Mouse (Mus musculus): Measurements from ENCODE around the gene Hexa.
A peak's percentile ranks its signal among the peaks of the same experiment; 100 is the strongest.

Gene Hexa

DNA sequence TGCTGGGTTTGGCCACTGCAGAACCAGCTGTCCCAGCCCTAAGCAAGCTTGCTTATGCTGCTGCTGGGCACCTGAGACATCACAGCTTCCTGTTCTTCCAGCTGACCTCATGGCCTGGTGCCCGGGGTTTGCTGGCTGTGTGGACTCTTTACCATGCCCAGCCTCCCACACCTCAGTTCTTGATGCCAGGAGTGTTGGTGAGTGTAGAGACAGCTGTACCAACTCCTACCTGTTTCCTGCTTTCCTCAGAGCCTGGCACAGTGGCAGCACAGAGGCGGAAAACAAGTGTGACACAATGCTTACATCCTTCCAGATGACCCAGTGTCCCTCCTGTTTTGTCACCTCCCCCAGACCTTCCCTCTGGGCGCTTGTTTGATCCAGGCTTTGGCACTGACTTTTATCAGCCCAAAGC, 12.3 kb downstream of the Hexa start:
- DNase-seq (ENCODE audit: extremely low read depth, insufficient read length, low spot score) = peak; percentile 17

DNA sequence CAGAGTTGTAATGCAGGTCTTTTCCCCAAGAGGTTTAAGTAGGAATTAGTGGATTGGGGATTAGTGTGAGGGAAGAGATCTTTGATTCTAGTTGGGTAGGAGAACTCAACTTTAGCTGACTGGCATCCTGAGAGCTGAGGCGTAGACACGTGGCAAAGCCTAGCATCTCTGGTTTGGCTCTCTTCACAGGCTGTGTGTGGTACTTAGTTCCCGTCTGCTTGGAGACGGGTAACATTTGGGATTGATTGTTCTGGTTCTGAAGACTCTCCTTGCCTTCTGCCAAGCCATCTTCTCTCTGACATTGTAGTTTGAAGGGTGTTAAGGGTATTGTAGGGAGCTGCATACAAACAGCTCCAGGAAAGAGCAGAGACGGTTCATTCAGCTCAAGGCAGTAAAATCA, 13.3 kb downstream of the Hexa start:
- no peak for DNase-seq (ENCODE audit: extremely low read depth, insufficient read length, low spot score)

DNA sequence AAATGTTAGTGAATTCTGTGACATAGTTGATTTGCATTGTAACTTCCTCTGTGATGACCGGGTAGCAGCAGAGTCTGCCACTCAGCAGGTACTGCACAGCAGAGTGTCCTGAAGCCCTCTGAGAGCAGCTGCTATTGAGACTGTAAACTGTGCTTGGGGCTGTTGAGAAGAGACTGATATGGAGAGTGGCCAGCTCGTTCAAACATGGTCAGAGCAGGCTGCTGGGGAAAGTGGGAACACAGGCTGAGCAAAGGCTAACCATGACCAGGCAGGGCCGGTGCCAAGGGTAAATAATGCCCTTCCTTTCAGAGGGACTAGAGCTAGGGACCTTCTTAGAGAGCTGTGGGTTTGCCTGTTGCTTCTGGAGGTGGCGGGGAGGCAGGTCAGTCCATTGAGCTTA, 14.4 kb downstream of the Hexa start:
- no peak for DNase-seq (ENCODE audit: extremely low read depth, insufficient read length, low spot score)

DNA sequence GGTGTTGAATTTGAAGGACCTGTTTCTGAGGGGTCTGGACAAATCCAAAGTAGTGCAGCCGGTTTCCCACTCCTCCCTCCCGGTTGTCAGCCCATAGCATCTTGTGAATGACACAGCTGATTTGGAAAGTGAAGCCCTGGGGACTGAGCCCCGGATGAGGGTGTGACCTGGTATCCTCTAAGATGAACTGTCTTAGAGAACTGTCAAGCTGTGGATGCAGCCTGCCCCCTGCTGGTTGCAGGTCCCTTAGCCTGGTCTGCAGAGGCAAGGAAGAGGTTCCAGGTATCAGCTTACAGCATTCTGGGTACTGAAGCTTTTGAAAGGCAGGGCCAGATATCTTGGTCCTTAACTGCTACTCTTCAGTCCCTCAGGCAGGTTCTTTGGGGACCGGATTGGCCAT, 26.3 kb downstream of the Hexa start:
- peak; percentile 60 for DNase-seq (ENCODE audit: extremely low read depth, insufficient read length, low spot score)

DNA sequence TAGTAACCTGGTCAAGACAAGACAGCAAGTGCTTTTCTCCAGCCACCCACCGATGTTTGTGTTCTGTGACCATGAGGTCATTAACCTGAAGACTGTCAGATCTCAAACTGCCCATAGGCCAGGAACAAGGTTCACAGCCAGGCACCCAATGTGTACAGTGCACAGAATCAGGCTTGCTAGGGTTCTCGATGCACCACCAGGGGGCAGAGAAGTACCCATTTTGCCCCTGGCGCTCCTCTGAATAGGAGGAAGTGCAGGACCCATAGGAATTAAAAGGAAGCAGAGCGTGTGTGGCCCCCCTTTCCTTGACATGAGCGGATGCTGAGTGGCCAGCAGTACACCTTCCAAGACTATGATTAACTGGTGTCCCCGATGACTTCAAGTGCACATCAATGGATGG, 27.8 kb downstream of the Hexa start:
- DNase-seq (ENCODE audit: extremely low read depth, insufficient read length, low spot score) = no peak

DNA sequence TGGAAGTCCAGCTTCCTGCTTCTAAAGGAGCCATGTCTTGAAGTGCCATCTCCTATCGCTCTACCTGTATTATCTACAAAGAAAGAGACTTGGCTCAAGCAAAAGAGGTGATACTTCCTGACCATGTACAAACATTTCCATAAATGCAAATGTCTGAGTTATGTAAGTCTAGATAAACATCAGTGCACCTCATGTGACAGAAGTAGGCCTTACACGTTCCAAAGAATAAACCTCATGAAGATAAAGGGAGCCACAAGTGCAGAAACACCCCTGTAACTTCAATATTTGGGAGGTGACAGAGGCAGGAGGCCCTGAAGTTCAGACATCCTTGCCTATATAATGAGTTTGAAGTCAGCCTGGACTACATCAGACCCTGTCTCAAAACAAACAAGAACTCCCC, 32.5 kb downstream of the Hexa start:
- DNase-seq (ENCODE audit: extremely low read depth, insufficient read length, low spot score) = no peak

DNA sequence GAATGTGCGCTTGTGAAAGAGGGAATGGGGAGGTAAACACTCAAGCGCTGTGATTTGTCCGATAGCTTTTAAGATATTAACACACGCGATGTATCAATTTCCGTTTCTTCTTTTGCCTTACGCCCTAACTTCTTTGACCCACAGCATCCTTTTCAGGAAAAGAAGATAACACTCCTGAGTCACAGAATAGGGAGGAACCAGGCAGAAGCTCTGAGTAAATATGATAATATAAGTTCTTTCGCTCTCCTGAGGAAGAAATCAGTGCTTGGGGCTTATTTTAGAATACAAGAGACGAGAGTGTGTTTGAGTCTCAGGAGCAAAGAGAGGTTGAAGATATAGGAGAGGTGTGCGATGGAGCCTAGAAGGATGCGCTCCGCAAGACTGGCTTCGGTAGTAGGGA, 38.1 kb downstream of the Hexa start:
- DNase-seq (ENCODE audit: extremely low read depth, insufficient read length, low spot score) = no peak

DNA sequence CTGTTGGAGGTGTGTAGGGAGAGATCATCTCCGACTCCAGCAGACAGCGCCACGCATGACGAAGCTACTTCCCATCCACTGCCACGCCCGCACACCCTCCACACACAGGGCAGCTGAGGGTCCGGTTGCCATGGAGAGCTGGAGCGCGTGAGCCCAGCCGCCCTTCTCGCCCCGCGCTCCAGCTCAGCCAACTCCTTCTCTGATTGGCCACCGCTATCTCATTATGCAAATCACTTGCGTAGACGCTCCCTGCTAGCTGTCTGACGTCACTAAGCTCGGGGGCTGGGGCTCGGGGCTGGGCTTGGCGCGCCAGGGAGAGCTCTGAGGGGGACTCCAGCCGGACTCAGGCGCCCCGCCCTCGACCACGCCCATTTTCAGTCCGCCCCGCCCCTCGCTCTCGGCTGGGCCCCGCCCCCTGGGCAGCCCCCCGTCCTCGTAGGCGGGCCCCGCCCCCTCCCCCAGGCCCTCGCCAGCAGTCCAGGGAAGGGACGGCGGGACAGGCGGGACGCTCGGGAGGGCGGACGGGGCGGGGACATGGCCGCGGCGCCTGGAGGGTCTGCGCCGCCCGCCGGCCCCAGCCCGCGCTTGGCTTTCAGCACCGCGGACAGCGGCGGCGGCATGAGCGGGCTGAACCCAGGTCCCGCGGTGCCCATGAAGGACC, 38.6 kb downstream of the Hexa start, which contains the start of gene Celf6:
Celf6 (plus strand) TSS at position 74 of the 661 bp plus-strand sequence.
- DNase-seq (ENCODE audit: extremely low read depth, insufficient read length, low spot score) = no peak

DNA sequence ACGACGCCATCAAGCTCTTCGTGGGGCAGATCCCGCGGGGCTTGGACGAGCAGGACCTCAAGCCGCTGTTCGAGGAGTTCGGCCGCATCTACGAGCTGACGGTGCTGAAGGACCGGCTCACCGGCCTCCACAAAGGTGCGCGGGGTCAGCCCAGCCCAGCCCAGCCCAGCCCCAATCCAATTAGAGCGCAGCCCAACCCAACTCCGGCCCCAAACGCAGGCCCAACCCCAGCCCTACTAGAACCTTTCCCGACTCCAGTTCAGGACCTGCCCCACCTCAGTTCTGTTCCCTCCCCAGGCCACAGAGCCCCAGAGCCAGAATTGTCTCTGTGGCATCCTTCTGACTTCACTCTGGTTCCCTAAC, 39.1 kb downstream of the Hexa start:
- DNase-seq (ENCODE audit: extremely low read depth, insufficient read length, low spot score) = no peak

DNA sequence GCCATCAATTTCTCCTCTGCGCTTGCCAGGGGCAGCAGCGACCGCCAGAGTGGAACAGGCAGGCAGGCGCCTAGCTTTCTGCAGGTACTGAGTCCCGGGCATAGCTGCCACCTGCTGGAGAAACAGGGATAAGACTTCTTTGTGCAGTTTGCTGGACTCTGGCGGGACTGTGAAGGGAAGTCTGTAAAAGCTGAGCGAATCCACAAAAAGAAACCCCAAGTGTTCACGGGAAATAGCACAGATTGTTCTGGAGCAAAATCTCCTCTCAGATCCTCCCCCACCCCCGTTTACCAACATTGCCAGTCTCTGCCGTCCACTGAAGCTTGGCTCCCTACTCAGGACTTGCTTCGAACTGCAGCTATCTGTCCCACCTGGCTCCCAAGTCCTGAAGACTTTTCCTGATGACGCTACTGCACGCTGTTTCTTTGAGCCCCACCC, 45.5 kb downstream of the Hexa start:
- DNase-seq (ENCODE audit: extremely low read depth, insufficient read length, low spot score) = peak; percentile 65

DNA sequence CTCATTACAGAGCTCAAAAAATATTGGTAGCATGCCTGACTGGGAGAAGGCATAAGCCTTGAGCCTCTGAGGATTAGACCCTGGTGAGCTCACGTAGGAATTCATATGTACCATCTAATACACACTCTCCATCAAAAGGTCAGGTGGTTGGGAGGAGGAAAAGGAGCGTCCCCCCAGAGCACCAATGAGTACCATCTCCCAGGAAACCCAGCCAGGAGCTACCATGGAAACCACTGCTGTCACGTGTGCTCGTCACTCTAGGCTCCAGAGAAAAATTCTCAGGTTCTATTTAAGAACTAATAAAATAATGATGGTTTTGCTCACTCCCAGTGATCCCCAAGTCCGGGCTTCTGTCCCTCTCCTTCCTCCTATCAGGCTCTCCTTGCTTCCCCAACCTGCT, 48.9 kb downstream of the Hexa start:
- DNase-seq (ENCODE audit: extremely low read depth, insufficient read length, low spot score) = no peak

DNA sequence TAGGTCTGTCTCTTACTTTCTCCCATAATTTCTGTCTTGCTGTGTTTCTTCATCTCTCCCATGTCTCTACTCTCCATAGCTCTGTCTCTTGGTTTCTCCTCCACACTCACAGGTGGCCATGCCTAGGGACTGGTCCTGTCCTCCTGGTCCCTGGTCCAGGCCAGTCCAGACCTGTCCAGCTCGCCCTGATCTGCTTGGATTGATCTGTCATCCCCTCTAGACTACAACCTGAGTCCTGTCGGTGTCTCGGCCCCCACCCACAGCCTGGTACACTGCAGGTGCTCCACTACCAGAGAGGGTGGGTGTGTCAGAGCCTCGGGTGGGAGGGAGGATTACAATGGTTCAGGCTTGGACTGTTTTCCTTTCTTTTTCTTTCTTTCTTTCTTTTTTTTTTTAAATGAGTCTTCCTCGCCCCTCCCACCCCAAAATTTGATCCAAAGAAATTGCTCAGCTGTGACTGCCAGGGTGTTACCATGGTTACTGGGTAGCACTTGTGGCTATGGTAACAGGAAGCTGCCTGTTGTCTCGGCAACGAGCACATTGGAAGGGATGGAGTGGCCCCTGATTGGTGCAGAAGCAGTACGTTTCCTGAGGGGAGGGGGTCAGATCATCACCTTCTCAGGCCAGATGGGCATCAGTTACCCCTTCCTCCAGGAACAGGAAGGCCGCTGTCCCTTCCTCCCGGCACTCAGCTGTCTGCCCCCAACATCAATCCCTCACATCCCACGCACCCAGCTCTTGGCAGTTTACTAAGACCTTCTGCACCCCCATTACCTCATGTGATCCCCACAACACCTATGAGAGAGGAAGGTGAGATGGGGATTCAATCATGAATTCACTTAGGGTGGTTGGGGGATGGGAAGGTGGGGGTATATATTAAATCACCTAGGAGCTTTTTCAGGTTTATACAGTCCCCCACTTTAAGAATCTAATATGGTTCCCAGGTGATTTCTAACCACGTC, 49.7 kb downstream of the Hexa start:
- no peak for DNase-seq (ENCODE audit: extremely low read depth, insufficient read length, low spot score)

DNA sequence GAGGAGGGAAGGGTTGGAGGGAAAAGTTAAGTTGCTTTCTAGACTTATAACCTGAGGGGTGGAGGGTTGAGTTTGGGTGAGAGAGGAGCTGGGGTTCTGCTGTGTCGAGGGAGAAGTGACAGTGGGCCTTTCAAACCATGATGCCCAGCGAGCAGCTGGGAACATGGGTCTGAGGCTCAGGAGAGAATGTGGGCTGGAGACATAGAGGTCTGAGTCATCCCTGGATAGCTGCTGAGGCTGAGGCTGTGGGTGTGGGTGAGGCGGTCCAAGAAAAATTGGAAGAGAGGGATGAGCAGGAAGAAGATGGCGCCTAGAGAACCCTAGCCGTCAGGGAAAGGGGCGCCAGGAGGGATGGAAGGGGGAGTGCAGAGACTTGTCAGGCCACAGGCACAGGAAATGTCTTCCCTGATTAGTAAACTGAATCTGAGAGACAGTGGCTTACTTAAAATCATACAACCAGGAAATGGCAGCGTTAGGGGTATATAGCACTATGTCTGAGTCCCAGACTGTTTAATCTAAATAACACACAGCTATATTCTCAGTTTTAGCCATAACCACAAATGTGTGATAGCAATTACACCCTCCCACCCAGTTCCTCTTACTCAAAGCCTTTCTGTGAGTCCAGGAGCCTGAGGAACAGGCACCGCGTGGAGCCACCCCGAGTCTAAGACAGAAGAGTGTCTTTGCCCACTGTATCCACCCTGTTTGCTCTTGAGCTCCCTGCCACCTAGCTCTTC, 50.5 kb downstream of the Hexa start:
- DNase-seq (ENCODE audit: extremely low read depth, insufficient read length, low spot score) = peak; percentile 43

DNA sequence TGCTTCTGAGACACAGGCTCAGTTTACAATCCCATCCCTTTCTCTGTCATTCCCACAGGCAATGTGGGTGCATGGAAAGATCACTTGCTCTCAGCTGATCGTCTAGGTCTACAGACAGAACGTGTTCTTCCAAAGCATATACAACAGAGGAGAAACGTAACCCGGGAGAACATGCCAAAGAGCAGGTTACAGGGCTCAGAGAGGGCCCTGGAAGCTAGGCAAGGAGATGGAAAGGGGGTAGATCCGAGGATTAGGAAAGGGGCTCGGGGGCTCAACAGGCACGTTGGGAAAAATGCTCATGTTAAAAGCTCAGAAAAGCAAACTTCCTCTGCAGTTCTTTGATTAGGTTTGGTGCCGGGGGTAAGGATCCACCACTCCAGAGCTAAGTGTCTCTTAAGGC, 62.3 kb downstream of the Hexa start:
- DNase-seq (ENCODE audit: extremely low read depth, insufficient read length, low spot score) = no peak

DNA sequence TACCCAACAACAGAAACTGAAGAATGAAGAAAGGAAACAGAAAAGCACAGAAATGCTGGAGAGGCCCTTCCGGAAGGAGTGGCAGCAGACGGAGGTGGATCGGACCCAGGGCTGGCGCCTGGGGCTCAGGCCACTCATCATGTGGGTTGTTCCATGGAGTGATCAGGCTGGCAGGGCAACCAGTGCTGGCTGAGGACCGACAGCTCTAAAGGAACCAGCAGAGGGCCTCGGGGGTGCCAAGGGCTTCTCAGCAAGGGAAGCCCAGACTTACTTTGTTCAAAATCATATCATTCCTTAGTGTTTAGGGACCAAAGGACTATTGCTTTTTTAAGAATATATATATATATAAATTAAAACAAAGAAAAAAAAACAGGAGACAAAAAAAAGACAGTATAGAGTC, 66.6 kb downstream of the Hexa start:
- no peak for DNase-seq (ENCODE audit: extremely low read depth, insufficient read length, low spot score)

DNA sequence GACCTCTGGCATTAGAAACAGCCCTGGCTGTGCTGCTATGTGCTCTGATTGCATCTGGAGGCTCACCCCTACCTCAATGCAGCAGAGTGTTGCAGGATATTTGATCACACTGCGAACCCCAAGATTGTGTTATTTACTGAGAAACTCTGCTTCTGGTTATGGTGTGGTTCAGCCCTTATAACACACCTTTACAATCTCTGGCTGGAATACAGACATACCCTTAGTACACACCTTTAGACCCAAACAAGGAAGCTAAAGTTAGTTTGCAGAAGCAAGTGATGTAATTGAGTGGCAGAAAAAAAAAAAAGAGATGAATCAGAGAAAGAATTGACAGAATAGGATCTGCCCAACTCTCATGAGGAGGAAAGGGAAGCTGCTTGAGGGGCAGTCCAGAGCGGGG, 71.6 kb downstream of the Hexa start:
- no peak for DNase-seq (ENCODE audit: extremely low read depth, insufficient read length, low spot score)

All from 3134 (cell line).